Mouse (Mus musculus) MEL-GATA-1-ER (cell line): ENCODE data around the gene Tmem17.

Source experiments
- DNase-seq: peaks from one replicate; pipeline ENCODE4 v3.0.0-alpha.2; 2012; ENCODE audit warnings: low read depth; ENCODE audit errors: extremely low read depth

Tmem17 gene

DNA sequence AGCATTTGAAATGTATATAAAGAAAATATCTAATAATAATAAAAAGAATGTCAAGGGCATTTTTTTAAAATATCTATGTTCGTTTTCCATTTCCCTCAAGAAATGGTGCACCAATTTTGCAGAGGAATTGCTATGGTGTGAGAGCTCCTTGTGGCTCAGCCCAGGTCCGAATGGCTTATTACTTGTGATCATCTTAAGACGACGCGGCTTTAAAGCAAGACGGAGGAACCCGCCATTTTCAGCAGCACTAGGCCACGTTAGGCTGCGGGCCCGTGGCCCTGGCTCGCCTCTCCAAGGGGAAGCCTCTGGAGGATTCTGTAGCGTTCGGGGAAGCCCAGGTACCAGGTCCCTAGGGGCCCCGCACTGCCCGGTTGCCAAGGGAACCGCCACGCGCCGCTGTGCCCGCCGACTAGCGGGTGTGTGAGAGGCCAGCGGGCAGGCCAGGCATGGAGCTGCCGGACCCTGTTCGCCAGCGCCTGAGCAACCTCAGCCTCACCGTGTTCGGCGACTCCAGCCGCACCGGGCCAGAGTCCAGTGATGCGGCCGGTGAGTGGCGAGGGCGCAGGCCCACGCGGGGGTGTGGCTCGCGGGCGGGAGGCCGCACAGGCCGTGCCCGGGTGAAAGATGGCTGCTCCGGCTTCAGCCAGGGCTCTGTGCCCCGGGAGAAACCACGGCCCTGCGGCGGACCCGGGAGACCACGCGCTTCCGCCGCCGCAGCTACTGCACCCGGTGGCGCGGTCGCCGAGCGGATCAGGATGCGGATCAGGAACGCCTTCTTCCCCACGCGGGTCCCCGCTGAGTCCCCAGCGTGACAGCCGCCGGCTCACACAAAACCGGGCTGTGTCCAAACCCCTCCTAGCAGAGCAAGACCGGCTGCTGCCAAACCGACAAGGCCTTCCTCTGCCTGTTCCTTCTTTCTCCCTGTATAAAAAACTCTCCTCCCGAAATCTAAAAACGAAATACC is at the start of gene Tmem17:
Tmem17 (plus strand) TSS at position 51 of the 964 bp plus-strand sequence.
- no peak for DNase-seq

DNA sequence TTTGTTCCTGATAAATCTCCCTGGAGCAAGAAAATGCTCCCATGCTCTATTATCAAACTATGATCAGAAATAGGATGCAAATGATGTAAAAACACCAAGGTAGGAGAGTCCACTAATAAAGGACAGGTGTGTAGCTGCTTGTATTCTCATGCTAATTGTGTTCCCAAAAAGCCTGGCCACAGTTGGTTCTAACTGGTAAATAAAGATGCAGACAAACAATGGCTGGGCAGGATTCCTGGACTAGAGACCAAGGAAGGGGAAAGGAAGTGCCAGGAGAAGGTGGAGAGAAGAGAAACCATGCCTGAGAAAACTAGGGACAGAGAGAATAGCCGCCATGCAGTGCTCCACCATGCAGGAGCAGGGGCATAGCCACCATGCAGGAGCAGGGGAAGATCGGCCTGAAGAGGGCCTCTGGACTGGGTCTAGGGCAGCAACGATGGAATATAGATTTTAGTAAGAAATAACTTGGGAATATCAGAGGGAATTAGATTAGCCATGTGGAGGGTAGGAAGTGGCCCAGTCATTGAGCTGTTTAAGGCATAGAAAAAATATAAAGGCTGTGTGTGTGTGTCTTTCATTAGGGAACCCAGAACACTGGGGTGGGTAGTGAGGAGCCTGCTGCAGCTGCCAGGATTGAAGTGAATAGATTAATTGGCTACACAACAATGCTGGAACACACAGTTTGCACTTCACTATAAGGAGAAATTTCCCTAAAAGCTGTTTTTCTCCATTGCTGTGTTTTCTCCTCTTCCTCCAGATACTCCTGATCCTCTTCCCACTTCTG is 31.9 kb upstream of the Tmem17 start:
- DNase-seq, result no peak

DNA sequence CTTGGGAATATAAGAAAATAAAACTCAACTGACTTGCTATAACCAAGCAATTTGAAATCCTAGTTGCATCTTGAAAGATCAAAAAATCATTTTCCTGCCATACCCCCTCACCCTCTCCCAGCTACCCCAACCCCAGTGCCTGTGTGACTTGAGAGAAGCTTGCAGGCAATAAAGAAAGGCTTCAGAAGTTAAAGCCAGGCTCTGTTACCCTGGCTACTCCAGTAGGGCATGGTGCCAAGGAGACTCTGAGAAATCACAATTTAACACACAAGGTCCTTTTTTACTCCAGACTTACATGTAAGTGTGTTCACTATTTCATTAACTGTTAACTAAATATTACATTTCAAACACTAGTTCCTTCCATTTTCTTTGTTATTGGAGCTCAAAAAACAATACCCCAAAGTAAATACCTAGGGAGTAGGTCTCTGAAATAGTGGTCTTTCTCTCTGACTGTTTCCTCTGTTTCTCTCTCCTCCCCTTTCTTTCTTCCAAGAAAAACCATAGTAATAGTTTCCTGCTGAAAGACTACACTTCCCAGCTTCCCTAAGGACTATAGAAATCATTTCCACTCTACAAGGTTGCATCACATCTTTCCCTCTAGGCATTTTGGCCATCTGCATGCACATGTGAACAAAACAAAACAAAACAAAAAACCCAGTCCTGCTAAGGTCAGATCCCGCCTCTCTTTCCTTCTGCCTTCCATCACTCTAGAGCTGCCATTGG is 30.1 kb upstream of the Tmem17 start:
- no peak for DNase-seq

DNA sequence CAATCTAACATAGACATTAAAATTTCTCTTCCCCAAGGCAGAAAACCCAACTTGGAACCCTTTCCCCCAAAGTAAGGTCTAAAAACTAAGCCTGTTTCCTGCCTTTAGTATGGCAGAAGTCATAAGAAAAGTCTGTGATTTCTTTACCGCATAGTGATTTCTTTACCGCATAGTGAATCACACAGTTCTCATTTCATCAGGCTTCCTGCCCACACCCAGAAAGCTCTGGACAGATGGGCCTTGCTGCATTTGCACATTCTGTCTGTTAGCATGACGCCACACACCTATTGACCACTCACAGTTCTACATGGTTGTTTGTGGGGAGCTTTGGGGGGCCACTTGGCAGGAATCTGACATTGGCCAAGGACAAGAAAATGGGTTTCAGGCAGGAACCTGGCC is 29.5 kb upstream of the Tmem17 start:
- no peak for DNase-seq

DNA sequence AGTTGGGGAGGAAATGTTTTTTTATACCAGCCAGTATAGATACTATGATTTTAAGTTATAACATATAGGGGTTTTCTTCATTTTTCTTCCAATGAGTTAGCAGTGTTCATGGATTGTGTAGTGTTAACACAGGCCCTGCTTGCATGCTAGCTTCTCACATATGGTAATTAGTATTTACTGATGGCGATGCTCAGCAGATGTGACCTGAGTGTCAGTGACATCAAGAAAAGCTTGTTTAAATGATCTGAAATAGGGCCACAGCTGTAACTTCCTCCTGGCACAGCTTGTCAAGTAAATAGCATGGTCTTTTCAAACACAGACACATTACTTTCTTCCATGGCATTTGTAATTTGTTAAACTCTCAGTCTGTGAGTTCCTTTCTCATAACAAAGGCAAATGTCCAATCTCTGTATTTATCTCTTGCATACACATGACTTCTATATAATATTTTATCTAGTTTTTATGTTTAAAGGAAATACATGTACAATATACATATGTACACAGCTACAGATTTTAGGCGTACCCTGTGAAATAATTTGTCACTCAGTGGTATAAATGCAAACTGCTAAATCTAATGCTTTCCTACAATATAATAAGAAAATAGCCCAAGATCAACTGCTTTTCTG is 18.1 kb upstream of the Tmem17 start:
- DNase-seq, result no peak

DNA sequence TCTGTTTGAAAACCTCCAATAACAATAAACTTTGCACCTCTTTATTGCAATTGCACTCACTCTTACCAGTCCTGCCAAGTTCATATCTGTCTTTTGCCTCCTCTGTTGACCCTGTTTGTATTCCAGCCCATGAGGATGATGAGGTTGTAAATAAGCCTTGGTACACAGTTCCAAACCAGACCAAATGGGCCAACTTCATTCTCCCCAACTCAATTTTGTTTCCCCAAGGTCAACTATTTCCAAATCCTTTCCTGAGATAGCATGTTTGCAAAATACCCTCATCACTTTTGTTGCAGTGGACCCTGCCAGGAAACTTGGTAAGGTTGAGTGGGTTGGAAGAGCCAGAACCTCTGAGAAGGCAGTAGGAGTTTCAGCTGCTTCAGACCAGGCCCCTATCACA is 16.9 kb upstream of the Tmem17 start:
- no peak for DNase-seq

DNA sequence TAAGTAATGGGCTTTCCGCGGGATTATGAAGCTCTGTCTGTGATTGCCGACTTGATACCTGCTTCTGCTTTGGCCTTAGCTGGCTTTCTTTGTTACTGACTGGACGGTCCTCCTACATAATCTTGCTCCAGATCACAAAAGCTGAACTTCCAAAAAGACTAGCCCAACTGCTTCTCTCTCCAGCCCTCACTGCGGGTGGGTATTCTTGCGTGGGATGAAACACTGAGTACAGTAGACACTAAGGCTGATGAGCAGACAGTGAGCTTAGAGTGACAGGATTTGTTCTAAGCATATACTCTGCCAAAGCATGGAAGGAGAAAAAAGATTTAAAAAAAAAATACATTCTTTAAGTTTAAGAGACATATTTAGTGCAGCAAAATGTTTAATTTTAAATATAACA is 12.5 kb upstream of the Tmem17 start:
- no peak for DNase-seq

DNA sequence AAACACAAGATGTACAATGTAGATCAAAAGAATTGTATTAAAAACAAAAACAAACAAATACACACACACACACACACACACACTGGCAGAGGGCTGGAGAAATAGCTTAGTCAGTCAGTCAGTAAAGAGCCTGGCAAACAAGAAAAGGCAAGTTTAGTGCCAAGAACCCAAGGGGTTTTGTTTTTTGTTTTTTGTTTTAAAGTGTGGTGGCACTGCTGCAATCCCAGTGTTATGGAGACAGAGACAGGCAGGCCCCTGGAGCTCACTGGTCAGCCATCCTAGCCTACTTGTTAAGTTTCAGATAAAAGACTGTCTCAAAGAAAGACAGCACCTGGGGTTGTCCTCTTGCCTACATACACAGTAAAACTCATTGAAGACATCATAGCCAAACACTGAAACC is 12.0 kb upstream of the Tmem17 start:
- no peak for DNase-seq

DNA sequence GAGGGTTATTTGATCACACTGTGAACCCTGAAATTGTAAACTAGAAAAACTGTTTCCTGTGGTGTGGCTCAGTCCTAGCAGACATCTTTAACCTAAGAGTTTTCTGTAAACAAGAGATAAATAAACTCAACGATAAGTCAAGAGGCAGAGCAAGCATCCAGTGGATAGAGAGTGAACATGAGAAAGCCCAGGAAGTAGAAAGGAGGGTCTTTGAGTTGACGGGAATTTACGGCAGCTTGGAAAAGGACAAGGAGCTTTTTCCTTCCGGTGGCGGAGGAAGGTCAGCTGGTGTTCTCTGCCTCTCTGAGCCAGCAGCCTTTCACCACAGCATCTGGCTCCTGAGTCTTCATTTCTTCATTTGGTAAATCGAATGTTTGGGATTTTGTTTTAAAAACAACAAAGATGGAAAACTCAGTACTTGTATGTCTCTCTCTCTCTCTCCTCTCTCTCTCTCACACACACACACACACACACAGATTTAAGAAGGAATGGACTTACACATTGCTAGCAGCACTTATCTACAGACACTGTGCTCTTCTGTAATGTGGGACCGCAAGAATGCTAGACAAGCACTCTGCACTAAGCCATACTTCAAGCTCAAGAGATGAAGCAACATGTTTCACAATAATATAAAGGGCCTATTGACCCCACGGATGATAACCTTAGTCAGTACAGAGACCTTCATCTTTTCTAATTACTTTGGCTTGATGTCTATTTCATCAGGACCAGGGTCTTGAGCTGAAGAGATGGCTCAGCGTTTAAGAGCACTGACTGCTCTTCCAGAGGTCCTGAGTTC is 10.9 kb upstream of the Tmem17 start:
- DNase-seq, result no peak

DNA sequence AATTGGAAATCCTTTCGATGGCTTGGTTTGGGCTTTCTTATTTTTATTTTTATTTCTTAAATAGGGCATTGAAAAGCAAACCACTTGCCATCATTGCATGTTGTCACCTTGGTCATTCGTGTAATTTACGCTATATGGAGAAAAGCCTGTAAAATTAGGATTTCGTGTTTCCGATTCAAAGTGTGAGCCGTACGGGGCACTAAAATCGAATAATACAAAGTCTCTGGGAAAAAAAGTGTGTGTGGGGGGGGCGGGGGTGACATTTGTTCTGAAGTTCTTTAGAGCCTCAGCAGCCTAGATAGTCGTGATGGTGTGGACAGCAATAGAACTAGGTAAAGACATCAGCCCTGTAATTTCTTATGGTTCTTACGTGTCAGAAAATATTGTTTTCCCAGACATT is 1.2 kb downstream of the Tmem17 start:
- no peak for DNase-seq

DNA sequence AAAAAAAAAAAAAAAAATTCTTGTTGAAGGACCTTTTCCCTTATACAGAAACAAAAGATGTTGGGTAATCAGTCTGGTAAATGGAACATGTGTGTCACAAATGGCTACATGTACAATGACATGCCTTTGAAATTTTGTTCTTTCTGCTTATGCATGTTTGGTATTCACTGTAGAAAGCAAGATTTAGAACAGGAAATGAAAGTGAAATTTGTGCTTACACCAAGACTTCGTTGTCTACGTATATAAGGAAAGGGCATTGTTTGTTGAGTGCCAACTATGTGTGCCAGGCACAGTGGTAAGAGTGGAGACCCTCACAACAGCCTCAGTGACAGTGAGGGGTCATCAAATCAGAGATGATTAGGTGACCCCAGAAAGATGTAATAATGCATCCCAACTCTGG is 3.2 kb downstream of the Tmem17 start:
- DNase-seq, result no peak

DNA sequence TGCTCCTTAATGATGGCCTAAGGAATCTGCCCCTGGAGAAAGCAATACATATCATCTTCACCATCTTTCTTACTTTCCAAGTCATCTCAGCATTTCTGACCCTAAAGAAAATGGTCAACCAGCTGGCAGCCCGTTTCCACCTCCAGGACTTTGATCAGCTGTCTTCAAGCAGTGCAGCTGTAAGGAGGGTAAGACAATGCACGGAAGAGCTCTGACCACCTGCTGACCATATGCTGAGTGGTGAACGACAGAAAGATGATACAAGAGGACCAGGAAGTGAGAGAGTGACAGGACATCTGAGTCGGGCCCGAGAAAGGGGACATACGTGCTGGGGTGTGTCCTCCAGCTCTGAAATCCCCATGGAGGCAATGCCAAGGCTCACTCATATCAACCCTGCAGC is 6.6 kb downstream of the Tmem17 start:
- DNase-seq, result no peak

DNA sequence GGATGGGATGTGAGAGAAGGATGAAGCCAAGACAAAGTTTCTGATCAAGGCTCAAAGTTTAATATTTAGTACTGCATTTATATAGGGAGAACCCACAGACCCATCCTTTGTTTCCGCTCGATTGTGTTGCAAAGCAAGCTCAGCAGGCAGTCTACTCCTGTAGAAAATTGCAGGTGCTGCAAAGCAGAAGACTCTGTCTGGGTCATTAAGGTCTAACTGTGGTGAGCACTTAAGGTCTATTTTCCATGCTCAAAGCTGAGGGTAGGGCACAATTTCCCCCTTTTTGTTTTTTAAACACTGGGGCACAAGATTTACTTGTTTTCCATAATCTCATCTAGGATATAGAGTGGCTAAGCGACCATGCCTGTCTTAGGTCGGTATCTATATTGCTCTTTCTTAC is 8.4 kb downstream of the Tmem17 start:
- no peak for DNase-seq

DNA sequence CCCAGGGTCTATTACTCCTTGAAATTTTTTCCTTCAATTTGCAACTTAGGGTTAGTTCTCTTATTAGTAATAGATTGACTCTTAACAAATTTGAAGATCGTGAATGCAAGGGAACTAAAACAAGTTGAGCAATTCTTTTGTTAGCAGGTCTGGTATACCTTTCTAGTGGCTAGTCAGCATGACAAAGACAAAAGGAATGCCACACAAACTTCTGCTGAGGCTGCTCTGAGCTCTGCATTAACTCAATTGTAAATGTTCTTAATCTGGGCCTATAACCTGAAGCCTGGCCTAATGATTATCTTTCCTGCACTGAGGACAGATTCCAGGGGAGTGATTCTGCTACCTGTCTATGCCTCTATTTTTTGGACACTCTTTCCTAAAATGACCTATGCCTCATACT is 12.7 kb downstream of the Tmem17 start:
- no peak for DNase-seq

DNA sequence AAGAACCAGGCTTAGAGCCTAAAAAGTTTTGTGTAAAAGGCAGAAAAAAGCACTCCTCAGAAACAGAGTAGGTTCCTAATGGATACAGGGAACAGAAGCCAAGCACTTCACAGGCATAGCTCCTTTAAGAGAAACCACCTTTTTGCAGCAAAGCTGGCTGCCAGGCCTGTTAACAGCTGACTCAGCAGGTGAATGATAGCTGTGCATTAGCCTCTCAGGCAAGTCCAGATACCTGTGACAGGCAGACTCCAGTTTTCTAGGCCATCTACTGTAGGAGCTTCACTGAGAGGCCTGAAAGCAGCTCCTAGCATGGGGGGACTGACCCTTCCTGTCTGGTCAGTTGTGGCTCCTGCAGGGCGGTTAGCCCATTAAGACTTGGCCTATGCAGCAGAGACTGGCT is 28.7 kb downstream of the Tmem17 start:
- DNase-seq, result no peak

DNA sequence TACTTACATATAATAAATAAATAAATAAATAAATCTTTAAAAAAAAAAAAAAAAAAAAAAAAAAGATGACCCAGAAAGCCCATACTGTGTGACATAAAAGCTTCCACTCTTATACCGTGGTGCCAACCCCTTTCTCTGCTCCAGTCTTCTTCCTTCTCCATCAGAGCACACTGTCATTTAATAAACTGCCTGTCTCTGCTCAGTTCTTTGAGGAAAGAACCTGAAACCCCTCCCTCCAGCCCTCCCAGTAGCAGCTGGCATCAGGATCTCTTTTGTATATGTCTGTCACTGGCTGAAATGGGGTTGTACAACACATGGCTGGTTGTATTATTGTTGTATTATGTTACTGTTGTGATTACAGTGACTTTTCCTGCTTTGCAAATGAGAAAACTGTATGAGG is 48.2 kb downstream of the Tmem17 start:
- no peak for DNase-seq

DNA sequence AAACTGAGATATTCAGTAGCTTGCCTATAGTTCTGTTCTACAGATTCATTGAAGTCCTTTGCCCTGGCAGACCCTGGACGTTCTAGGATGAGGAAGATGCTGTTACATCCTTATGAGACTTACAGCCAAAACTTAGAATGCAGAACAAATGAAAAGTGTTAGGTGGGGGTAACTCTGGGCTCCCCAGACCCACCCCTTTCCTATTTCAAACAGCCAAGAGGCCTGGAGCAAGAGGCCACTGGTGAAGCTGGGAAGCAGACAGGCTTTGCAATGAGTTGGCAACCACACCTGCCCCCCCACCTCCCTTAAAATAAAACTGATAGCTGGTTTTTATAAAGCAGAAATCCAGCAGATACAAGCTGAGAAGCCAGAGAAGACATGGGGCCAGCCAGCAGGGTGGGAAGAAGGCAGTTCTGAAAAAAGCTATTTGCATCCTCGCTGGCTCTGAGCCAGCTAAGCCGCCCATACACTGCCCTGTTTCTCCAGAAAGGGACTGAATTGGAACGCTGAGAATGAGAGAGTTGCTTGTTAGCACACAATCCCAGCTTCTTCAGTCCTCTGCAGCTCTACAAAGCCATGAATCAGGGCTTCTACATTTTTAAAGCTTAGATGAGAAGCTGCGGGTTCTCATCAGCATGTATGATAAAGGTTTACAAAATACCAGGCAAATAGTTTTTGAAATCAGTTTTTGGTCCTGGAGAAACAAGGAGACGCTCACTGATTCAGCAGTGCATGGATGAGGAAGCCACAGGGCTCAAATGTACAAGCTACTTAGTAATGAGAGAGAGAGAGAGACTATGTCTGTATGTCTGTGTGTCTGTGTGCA is 48.8 kb downstream of the Tmem17 start:
- no peak for DNase-seq

DNA sequence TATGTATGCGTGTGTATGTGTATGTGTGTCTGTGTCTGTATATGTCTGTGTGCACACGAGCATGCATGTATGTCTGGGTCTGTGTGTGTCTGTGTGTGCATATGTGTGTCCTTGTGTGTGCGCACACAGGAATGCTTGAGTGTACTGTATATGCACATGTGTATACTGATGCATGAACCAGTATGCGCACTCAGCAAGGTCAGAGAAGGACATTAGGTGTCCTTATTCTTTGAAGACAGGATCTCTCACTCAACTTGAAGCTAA is 49.4 kb downstream of the Tmem17 start:
- no peak for DNase-seq

DNA sequence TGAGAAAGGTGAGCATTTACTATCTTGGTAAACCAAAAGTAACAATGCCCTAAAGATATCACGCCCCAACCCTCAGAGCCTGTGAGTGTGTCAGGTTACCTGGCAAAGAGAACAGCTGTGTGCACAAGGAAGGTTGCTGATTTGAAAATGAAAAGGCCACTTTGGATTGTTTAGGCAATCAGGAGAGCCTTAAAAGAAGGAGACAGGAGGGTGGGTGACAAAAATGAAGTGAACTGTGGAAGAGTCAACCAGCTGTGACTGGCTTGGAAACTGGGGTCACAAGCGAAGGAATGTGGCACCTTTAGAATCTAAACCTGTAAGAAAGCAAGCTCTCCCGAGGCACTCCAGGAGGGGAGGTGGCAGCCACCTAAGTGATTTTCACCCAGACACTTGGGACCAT is 51.8 kb downstream of the Tmem17 start:
- no peak for DNase-seq

DNA sequence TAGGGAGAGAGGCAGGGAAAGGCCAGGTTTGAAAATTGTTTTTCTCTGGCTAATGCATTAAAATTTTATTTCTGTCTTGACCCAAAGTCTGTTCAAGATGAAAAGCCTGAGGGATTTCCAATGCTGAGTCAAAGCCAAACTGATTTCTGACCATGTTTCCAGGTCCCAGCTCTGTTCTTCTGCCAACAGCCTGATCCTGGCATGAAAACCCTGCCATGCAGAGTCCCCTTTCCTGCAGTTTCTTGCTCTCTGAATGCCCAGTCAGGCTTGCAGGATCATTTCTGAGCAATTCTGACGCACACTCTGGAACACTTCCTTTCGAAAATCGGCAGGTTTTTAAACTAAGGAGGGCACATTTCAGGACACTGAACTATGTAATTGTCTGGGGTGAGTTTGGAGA is 52.8 kb downstream of the Tmem17 start:
- DNase-seq, result no peak
